15 mouse cellular contexts compared by ENCODE assay signal in genomic region chr2:72415416-72415815, GRCm38 (mm10).
DNase-seq lines count a peak whose midpoint lies in the region; ATAC-seq and TF ChIP-seq lines count a peak whose summit lies in the region.
"Had no signal": no experiment of that assay in that cellular context is flagged by ENCODE, and none has a peak within 500 bp of the region (broad histone marks: within the 10 kb centered on the region; RNA-seq: fewer than 3 reads in every experiment).

No protein-coding gene starts in this region.

- peak; percentile 26 for DNase-seq in embryo, embryonic 10 days (ENCODE audit: low spot score)
- no peak for DNase-seq in embryo, embryonic 10.5 days (ENCODE audit: low spot score)
- DNase-seq in layer of hippocampus, adult 2 months (ENCODE audit: low spot score in 2 of 2) = no peak
- DNase-seq in layer of hippocampus, adult 11-12 months (ENCODE audit: low spot score) = no peak
- DNase-seq in A20 (ENCODE audit: low read depth, low spot score) = peak; percentile 23
- no peak for DNase-seq in spleen, postnatal 36 days (ENCODE audit: low spot score in 2 of 2)
- no peak for DNase-seq in spleen, adult 12 weeks (ENCODE audit: low spot score)
- DNase-seq: cerebellum, postnatal 36 days; heart, postnatal 36 days; liver, embryonic 13.5 days; right cerebral cortex, postnatal 14 days had no signal

- peak; percentile 57; the same call in 1 of the 2 replicates for ATAC-seq in megakaryocyte-erythroid progenitor cell, adult 5-6 weeks (replicated peaks; ENCODE audit: low FRiP score, low TSS enrichment, poor library complexity, severe bottlenecking)
- ATAC-seq: inflammation-experienced regulatory T-cells, adult 6 months had no signal

- TF ChIP-seq CTCF in layer of hippocampus, adult 2 months (conservative IDR thresholded peaks at IDR 0.05) = peak; percentile 63

- no peak overlapping the region for H3K4me3 ChIP-seq in layer of hippocampus, adult 2 months
- H3K4me3 ChIP-seq: liver, embryonic 13.5 days; megakaryocyte, embryonic 14.5 days; stomach, embryonic 15.5 days had no signal

- no peak overlapping the region for H3K27ac ChIP-seq in layer of hippocampus, adult 2 months
- H3K27ac ChIP-seq: liver, embryonic 13.5 days; stomach, embryonic 15.5 days had no signal

Comparison
In these comparisons a context has a peak if more than half of its experiments do, and no peak if none do; other contexts are left out.
1. DNase-seq: peak in embryo, embryonic 10 days (single experiment) and A20 (single experiment); none in embryo, embryonic 10.5 days (single experiment), layer of hippocampus, adult 2 months (0 of 2), layer of hippocampus, adult 11-12 months (single experiment), spleen, postnatal 36 days (0 of 2) and spleen, adult 12 weeks (single experiment).